Mouse (Mus musculus): ENCODE measurements at regions not wholly inside any gene's neighbourhood (a gene's known extent, or its start where the extent isn't known, plus 50 kb on each side); places are given as distances from the start of the nearest gene placed in this dataset.

DNA sequence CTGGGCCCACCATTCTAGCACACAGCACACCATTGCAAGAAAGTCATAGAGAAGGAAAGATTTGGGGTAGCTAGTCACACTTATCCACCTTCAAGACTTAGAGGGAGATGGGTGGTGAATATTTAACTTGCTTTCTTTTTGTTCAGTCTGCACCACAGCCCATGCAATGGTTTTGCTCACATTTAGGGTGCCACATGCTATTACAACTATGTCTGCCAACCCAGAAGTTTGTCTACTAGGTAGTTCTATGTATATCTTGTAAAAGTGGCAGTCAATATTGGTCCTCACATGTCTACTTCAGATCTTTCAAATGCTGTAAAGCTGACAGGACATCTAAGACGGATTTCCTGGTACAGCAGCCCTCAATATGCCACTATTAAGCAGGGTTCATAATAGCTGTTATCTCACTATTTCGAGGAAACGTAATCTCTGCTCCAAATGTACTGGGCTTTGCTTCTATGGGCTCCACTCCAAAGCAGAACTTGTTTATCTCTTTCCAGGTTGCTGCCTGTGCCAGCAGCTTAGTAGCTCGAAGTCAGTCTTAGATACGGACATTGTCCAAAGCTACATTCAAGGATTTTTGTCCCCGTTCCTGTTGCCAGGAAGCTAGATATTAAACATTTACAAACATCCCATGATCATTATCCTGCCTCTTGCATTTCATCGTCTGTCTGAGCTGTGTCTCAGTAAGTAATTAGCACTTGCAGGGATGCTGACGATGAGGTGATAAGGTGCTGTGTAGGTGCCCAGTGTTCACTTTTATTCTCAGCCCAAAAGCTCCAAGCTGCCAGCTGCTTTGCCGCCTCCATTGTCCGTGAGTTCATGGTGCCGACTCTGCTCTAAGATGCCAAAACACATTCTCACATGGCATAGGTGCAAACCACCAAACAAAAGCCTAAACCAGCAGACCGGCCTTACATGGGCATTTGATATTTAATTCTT is 327.8 kb upstream of the Robo2 start:
- no peak for DNase-seq

- DNase-seq = no peak
Measured at GRCm38 (mm10) chr16:74732940-74733776, 321.5 kb upstream of the Robo2 start.

DNA sequence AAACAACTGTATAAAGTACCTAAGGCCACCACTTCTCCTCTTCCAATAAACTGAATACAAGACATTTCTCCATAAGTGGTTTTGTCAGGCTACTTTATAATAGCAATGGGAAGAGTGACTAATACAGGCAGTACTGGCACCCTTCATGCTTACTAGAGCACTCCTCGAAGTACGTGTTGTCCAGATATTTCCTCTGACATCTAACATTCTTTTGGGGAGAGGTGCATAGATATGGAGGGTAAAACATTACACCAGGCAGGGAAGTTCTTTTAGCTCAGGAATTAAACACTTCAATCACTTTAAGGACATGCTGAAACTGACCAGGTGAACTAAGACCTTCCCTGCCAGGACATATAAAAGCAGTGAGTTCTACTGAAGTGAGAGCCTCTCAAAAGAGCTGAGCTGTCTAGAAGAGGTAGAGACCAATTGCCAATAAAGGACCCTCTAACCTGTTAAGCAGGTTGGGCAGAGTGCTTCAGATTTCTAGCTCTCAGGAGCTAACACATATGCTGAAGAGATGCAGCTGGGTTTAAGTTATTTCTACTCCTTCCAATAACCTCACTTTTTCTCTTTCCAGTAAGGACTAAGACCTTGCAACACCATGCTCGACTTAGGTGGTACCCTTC is 318.7 kb upstream of the Robo2 start:
- no peak for DNase-seq

GRCm38 (mm10) chr16:74723217-74723616 is 311.6 kb upstream of the Robo2 start:
- no peak for DNase-seq

- DNase-seq = no peak
Measured at GRCm38 (mm10) chr16:74718154-74718553, 306.5 kb upstream of the Robo2 start.

DNA sequence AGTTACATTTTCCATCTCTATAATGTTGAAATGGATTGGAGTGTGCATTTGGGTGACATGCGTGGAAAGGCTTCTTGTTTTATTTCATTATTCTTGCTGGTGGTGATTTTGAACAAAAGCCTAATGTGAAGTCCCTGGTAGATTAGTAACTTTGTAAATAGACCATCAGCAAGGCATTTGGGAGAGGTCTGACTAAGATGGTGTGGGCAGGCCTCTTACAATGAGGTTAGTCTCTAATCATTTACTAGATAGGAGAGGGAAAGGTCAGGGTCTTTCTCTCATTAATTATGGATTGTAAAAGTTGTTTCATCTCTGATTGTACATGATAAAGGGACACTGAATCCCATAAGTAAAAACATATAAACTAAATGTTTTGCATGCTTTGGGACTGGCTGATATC is 306.0 kb upstream of the Robo2 start:
- DNase-seq = no peak

GRCm38 (mm10) chr16:74714950-74715349 is 303.3 kb upstream of the Robo2 start:
- DNase-seq = no peak

DNA sequence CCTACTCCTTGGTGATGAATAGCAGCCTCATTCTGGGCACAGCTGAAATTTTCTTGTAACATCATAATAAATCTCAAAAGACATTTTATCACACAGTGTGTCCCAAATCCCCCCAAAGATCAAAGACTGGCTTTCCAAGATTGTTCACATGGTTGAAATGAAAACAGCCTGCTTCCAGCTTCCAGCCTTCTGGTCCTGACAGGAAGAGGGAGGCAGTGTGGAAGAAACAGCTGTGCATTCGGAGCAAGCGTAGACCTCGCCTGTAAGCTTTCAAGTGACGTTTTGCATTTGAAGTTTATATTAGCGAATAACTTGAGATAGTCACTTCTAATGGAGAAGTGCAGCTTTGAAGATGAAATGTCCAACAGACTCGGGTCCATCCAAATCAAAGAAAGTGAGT is 300.9 kb upstream of the Robo2 start:
- DNase-seq = no peak

- no peak for DNase-seq
Measured at GRCm38 (mm10) chr16:74702067-74702466, 290.4 kb upstream of the Robo2 start.

GRCm38 (mm10) chr16:74683371-74683770 is 271.7 kb upstream of the Robo2 start:
- no peak for DNase-seq

DNA sequence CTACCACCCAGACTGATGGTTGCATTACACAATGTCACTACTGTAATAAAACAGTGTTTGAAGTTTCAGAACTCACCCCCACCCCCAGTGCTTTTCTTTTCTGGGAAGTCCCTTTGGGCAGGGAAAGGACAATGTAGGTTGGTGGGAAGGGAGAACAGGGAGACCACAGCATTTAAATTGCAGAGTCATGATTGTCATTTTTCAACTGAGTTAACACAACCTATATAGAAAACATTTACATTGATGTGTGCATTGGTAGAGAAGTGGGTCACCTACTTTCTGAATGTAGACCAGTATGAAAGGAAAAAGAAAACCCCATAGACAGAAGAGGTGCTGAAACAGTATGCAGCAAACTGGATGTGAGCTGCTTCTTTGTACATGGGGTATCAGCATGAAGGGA is 264.0 kb upstream of the Robo2 start:
- no peak for DNase-seq

GRCm38 (mm10) chr16:74671466-74671865 is 259.8 kb upstream of the Robo2 start:
- no peak for DNase-seq

GRCm38 (mm10) chr16:74664337-74664736 is 252.7 kb upstream of the Robo2 start:
- DNase-seq = no peak

DNA sequence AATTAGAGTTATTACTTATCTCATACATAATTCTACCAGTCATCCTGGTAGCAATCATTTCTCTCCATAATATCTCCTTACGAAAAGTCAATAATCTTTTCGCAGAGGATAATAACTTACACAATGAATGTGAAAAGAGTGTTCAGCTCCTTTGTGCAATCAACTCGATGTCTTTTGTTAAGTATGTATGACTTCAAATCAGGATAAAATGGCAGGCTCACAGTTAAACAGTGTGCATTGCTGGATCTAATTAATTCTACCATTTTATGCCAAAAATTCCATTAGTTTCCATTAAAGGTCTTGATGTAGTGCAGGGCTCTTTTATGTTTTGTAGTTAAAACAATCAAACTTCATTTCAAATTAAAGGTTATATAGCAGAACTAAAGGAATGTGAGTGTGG is 239.6 kb upstream of the Robo2 start:
- DNase-seq = no peak

GRCm38 (mm10) chr16:74649207-74649606 is 237.6 kb upstream of the Robo2 start:
- no peak for DNase-seq

DNA sequence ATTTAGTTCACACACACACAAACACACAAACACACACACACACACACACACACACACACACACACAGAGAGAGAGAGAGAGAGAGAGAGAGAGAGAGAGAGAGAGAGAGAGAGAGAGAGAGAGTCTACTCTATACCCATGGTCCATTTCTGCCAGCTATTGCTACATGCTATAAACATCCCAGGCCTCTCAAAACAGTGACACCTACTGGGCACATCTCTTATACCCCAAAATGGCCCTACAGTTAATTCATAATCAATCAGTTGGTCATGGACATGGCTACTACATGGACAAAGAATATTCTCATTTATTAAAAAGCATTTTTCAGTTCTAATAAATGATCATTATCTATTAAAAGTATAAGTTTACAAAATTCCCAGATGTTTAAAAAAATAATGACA is 236.8 kb upstream of the Robo2 start:
- no peak for DNase-seq

DNA sequence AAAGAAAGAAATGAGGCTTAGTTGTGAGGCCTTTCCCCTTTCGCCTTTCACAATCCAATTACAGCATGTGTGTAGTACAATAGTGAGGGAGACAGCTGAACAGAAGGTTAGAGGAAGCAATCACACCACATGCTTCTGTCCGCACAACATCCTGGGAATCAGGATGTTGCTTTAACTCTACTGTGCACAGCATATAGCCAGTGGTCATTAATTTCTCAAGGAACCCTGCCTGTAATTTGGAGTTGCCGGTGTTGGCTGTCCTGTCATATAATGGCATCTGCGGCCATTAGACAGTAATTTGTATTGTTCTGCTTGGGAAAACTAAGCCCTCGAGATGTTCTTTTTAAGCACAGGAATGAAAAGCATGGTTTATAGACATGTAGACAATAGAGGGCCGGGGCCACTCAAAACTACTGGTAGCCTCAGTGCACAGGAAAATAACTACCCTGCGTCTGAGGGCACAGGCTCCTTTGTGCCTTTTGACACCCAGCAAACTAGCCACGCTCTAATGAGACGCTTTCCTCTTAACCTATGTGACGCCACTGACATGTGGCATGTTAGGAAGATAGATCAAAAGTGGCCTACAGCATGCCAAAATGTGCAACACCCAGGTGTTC is 233.2 kb upstream of the Robo2 start:
- DNase-seq = no peak

GRCm38 (mm10) chr16:74639805-74640204 is 228.2 kb upstream of the Robo2 start:
- DNase-seq = no peak

- DNase-seq = no peak
Measured at GRCm38 (mm10) chr16:74637638-74638037, 226.0 kb upstream of the Robo2 start.

DNA sequence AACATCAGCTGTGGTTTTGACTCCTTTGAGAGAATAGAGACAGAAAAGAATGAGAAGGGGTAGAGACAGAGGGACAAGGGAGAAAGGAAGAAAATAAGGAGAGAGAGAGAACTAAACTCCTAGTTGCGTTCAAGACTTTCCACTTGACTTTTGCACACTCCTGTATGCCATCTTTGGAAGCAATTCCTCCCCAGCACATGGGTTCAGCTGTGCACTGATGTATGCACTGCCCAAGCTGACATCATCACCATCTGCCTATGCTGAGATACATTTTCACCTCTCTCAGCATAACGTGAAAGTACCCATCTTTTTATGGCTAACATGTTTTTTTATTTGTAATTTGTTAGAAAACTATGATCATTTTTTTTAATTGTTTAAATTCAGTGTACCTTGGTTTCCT is 214.2 kb upstream of the Robo2 start:
- no peak for DNase-seq

DNA sequence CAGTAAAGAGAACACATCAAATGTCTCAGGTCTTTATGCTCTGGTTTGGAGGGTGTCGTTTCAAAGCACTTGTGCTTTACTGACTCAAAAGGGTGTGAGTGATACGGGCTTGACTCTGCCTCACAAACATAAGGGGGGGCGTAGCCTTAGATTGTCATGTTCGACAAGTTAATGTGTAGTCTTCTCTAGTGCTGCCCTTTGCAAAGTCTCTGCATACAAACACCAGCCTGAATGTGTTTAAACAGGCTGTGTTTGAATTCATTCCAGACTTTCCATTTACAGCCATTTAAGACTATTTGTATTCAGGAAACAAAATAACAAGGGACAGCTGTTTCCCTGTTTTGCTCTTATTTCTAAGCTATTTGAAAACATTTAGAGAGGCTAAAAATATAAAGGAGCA is 200.4 kb upstream of the Robo2 start:
- DNase-seq = no peak

GRCm38 (mm10) chr16:74609564-74609963 is 197.9 kb upstream of the Robo2 start:
- no peak for DNase-seq

Data from adrenal gland, postnatal 25 days (tissue).